Mouse (Mus musculus): ENCODE results near the gene Exoc6b.
"Not testable (repeated sequence)": the region's sequence is repeated elsewhere in the genome, so short reads cannot be mapped to it uniquely, and the experiment has no call there.

DNA sequence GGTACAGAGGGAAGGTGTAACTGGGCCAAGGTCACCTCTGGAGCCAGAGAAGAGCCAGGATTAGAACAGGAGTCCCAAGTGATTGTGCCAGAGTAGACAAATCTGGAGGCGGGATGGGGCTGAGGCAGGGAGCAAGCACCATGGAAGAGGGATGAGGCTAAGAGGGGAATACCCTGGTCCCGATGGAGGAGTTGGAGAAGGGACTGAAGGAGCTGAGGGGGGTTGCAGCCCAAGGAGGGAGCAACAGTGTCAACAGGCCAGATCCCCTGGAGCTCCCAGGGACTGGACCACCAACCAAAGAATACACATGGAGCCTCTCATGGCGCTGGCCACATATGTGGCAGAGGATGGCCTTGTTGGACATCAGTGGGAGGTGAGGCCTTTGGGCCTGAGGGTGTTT is 470.0 kb downstream of the Exoc6b start:
- not testable (repeated sequence) for TF ChIP-seq CTCF (IDR thresholded peaks at IDR 0.05); EP300 (IDR thresholded peaks at IDR 0.05; ENCODE audit: insufficient read depth, low read depth, low read length); POLR2A (IDR thresholded peaks at IDR 0.05; ENCODE audit: insufficient read depth, low read depth, low read length)

All from heart, adult 2 months (tissue).